16 mouse cellular contexts compared by ENCODE assay signal in the genomic region with DNA sequence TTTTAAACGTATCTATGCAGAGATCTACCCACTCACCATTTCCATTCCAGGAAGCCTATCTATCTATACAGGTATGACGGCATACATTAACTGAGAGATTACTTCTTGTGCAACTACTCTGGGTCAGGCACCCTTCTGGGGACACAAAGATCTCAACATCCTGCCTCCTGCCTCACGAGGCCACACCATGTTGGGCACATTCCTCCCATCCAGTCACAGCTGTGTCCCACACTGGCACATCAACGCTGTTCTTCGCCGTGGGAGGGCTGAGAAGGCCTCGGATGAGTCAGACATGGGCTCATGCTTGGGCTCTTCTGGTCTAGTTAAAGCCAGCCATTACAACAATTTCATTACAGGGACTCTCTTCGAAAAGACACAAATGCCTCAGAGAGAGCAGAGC. TPM values are rescaled to one million over a fixed set of nuclear protein-coding genes. Genes with fewer than 3 reads are reported as not detected.
DNase-seq lines count a peak whose midpoint lies in the region; ATAC-seq and TF ChIP-seq lines count a peak whose summit lies in the region.
"Had no signal": no experiment of that assay in that cellular context is flagged by ENCODE, and none has a peak within 500 bp of the region (broad histone marks: within the 10 kb centered on the region; RNA-seq: fewer than 3 reads in every experiment).

No protein-coding gene starts in this region.

- H3K9me3 ChIP-seq in heart, embryonic 12.5 days (replicated peaks): peaks cover 5% of the 10 kb centered on the region; the same call in 1 of the 2 replicates
- H3K9me3 ChIP-seq in midbrain, embryonic 10.5 days (replicated peaks): peaks cover 8% of the 10 kb centered on the region; the same call in 1 of the 2 replicates
- no peaks in the 10 kb centered on the region for H3K9me3 ChIP-seq in midbrain, embryonic 15.5 days
- H3K9me3 ChIP-seq: limb, embryonic 15.5 days; midbrain, embryonic 12.5 days had no signal

- no peak overlapping the region for H3K27ac ChIP-seq in heart, embryonic 12.5 days (ENCODE audit: poor library complexity, severe bottlenecking)
- H3K27ac ChIP-seq in midbrain, embryonic 10.5 days (replicated peaks): 0 out of 2 replicates have a peak overlapping the region, but pooled peaks have one; percentile 38
- no peak overlapping the region for H3K27ac ChIP-seq in midbrain, embryonic 15.5 days
- H3K27ac ChIP-seq: hindbrain, postnatal 0 days; kidney, postnatal 0 days; limb, embryonic 15.5 days; midbrain, embryonic 12.5 days had no signal

- no peak overlapping the region for H3K4me2 ChIP-seq in heart, embryonic 12.5 days
- H3K4me2 ChIP-seq in midbrain, embryonic 15.5 days: no peak overlapping the region
- H3K4me2 ChIP-seq in myocyte (ENCODE audit: low read depth): no peak overlapping the region
- H3K4me2 ChIP-seq: heart, embryonic 11.5 days; limb, embryonic 15.5 days; midbrain, embryonic 12.5 days had no signal

- H3K4me3 ChIP-seq in heart, embryonic 12.5 days: no peak overlapping the region
- H3K4me3 ChIP-seq in midbrain, embryonic 10.5 days: no peak overlapping the region
- no peak overlapping the region for H3K4me3 ChIP-seq in midbrain, embryonic 15.5 days
- H3K4me3 ChIP-seq in myocyte: no peak overlapping the region
- H3K4me3 ChIP-seq: limb, embryonic 15.5 days; midbrain, embryonic 12.5 days had no signal

- H3K79me2 ChIP-seq in myocyte (ENCODE audit: control insufficient read depth, insufficient read depth): no peaks in the 10 kb centered on the region

- no peak for DNase-seq in heart, postnatal 25 days (ENCODE audit: low spot score)
- DNase-seq in midbrain, embryonic 10.5 days (ENCODE audit: low spot score): no peak
- peak; percentile 73 for DNase-seq in Muller cell, postnatal 12 days (ENCODE audit: inconsistent ontology term)
- DNase-seq in ovary, postnatal 10 days (ENCODE audit: low spot score): no peak
- DNase-seq in natural killer cell, adult 2 months (ENCODE audit: low spot score in 2 of 2): no peak
- DNase-seq: cerebellum, adult 9-10 months; layer of hippocampus, adult 9-11 months; lung, postnatal 10 days had no signal

- peak overlapping the region; percentile 36; the same call in 1 of the 2 replicates for H3K9ac ChIP-seq in heart, embryonic 12.5 days
- H3K9ac ChIP-seq in midbrain, embryonic 15.5 days: no peak overlapping the region
- H3K9ac ChIP-seq: limb, embryonic 15.5 days; midbrain, embryonic 12.5 days had no signal

- peaks cover 4% of the 10 kb centered on the region; the same call in 1 of the 2 replicates for H3K36me3 ChIP-seq in heart, embryonic 12.5 days
- H3K36me3 ChIP-seq in midbrain, embryonic 10.5 days: no peaks in the 10 kb centered on the region
- no peaks in the 10 kb centered on the region for H3K36me3 ChIP-seq in midbrain, embryonic 15.5 days (replicated peaks)
- no peaks in the 10 kb centered on the region for H3K36me3 ChIP-seq in myocyte (ENCODE audit: control insufficient read depth, insufficient read depth)
- H3K36me3 ChIP-seq: limb, embryonic 15.5 days; midbrain, embryonic 12.5 days had no signal

- TF ChIP-seq POLR2A in myocyte (IDR thresholded peaks at IDR 0.05; ENCODE audit: insufficient read length, low read depth): no peak

- no peak overlapping the region for H3ac ChIP-seq in myocyte (ENCODE audit: control insufficient read depth, insufficient read length)

- no peaks in the 10 kb centered on the region for H3K27me3 ChIP-seq in heart, embryonic 12.5 days (replicated peaks)
- peaks cover 12% of the 10 kb centered on the region; the same call in 1 of the 2 replicates for H3K27me3 ChIP-seq in midbrain, embryonic 10.5 days (ENCODE audit: low read depth, poor library complexity, severe bottlenecking)
- no peaks in the 10 kb centered on the region for H3K27me3 ChIP-seq in midbrain, embryonic 15.5 days (replicated peaks)
- H3K27me3 ChIP-seq in myocyte (ENCODE audit: control insufficient read depth, insufficient read depth, insufficient read length): no peaks in the 10 kb centered on the region
- H3K27me3 ChIP-seq: limb, embryonic 15.5 days had no signal

- intact Hi-C loops in heart, postnatal 25 days (cut with DNase I): no loop called here

- 64% methylated on average over 8 of the region's 8 CpGs for WGBS in heart, embryonic 12.5 days
- WGBS in midbrain, embryonic 10.5 days: 90% methylated on average over 8 of the region's 8 CpGs
- WGBS in midbrain, embryonic 15.5 days: 88% methylated on average over 8 of the region's 8 CpGs

- peaks cover 22% of the 10 kb centered on the region for H3K4me1 ChIP-seq in heart, embryonic 12.5 days (replicated peaks)
- peaks cover 7% of the 10 kb centered on the region for H3K4me1 ChIP-seq in midbrain, embryonic 10.5 days
- no peaks in the 10 kb centered on the region for H3K4me1 ChIP-seq in midbrain, embryonic 15.5 days
- H3K4me1 ChIP-seq: limb, embryonic 15.5 days; midbrain, embryonic 12.5 days had no signal

- ATAC-seq in heart, embryonic 12.5 days (ENCODE audit: insufficient number of reproducible peaks, low FRiP score): no peak
- no peak for ATAC-seq in midbrain, embryonic 15.5 days (replicated peaks)
- ATAC-seq: hindbrain, postnatal 0 days had no signal

TF ChIP-seq in myocyte, 11 proteins besides CTCF, POLR2A, EP300 and RAD21:
- TF ChIP-seq TCF3 (IDR thresholded peaks at IDR 0.05; ENCODE audit: insufficient read length, low read depth) (no peak), REST (IDR thresholded peaks at IDR 0.05; ENCODE audit: insufficient read depth, insufficient read length) (no peak), TCF12 (IDR thresholded peaks at IDR 0.05; ENCODE audit: insufficient read depth, poor library complexity, severe bottlenecking) (no peak), USF1 (IDR thresholded peaks at IDR 0.05; ENCODE audit: low read depth) (no peak), MYOG (IDR thresholded peaks at IDR 0.05; ENCODE audit: control insufficient read depth in 1 of 3, insufficient read depth in 1 of 3, insufficient read length in 2 of 3, low read depth in 2 of 3) (peak in 2 of 3 experiments; percentile 57 to 60), SRF (IDR thresholded peaks at IDR 0.05; ENCODE audit: control insufficient read depth, insufficient read length, low read depth) (no peak), MYOD1 (IDR thresholded peaks at IDR 0.05; ENCODE audit: control insufficient read depth in 1 of 3, insufficient read length in 2 of 3, low read depth in 2 of 3) (peak in 2 of 3 experiments; percentile 31 to 77), CEBPB (IDR thresholded peaks at IDR 0.05; ENCODE audit: insufficient read depth, poor library complexity, severe bottlenecking) (no peak)
TF ChIP-seq in myocyte: peak in this region for 2.

RNA-seq across cellular contexts. Expression of a gene that starts 8.9 kb away (rescaled TPM):
- 218 TPM in 2 replicates for polyA plus RNA-seq in heart, embryonic 12.5 days (2016; fragmentation: Nextera tagmentation; extraction: Ambion mirVana)
- total RNA-seq in heart, postnatal 25 days (2021): 100 to 1,000 TPM; 497 to 569 TPM
- polyA plus RNA-seq in midbrain, embryonic 10.5 days (2016; fragmentation: Nextera tagmentation; extraction: Ambion mirVana): 0.53 and 0.83 TPM in 2 replicates
- 0.81 and 1.1 TPM in 2 replicates for polyA plus RNA-seq in midbrain, embryonic 15.5 days (2015; fragmentation: Nextera tagmentation; extraction: Ambion mirVana)
- polyA plus RNA-seq in myocyte (2012; fragmentation: generic; extraction: Trizol): 27.8 TPM

RNA-seq across cellular contexts. Expression of a gene that starts 36.2 kb away (rescaled TPM):
- polyA plus RNA-seq in heart, embryonic 12.5 days (2016; fragmentation: Nextera tagmentation; extraction: Ambion mirVana): 0.20 TPM in 1 of 2 replicates, not detected in the other
- not detected for total RNA-seq in heart, postnatal 25 days (2021)
- 52.7 and 54.9 TPM in 2 replicates for polyA plus RNA-seq in midbrain, embryonic 10.5 days (2016; fragmentation: Nextera tagmentation; extraction: Ambion mirVana)
- 7.7 and 11.2 TPM in 2 replicates for polyA plus RNA-seq in midbrain, embryonic 15.5 days (2015; fragmentation: Nextera tagmentation; extraction: Ambion mirVana)
- polyA plus RNA-seq in myocyte (2012; fragmentation: generic; extraction: Trizol): not detected
- polyA plus RNA-seq: heart, embryonic 11.5 days; kidney, postnatal 0 days; limb, embryonic 15.5 days had no signal

RNA-seq across cellular contexts. Expression of a gene that starts 41.5 kb away (rescaled TPM):
- polyA plus RNA-seq in heart, embryonic 12.5 days (2016; fragmentation: Nextera tagmentation; extraction: Ambion mirVana): 17.7 and 18.4 TPM in 2 replicates
- 1 to 10 TPM; 4.4 to 4.9 TPM for total RNA-seq in heart, postnatal 25 days (2021)
- polyA plus RNA-seq in midbrain, embryonic 10.5 days (2016; fragmentation: Nextera tagmentation; extraction: Ambion mirVana): 11.8 and 12.7 TPM in 2 replicates
- 23.9 and 28.4 TPM in 2 replicates for polyA plus RNA-seq in midbrain, embryonic 15.5 days (2015; fragmentation: Nextera tagmentation; extraction: Ambion mirVana)
- polyA plus RNA-seq in myocyte (2012; fragmentation: generic; extraction: Trizol): 23.3 TPM

Comparison
In these comparisons a context has a peak if more than half of its experiments do, and no peak if none do; other contexts are left out.
1. RNA of a gene that starts 8.9 kb away (polyA plus RNA-seq): 218 TPM in heart, embryonic 12.5 days and 27.8 TPM in myocyte (single experiment); 0.81 to 1.1 TPM in midbrain, embryonic 15.5 days and 0.53 to 0.83 TPM in midbrain, embryonic 10.5 days; every median in the first group is over 10 times any median in the second.